Mouse (Mus musculus) midbrain, embryonic 10.5 days (tissue): ENCODE data around the gene Olfr775. TPM values are rescaled to one million over a fixed set of nuclear protein-coding genes. Genes with fewer than 3 reads are reported as not detected.

Experiments
- DNase-seq: peaks from one replicate; pipeline ENCODE4 v3.0.0-alpha.2; 2017; ENCODE audit warnings: low spot score
- H3K27ac ChIP-seq: fragments of 300-500 bp; sonication (generic); replicated peaks from 2 replicates; pipeline ENCODE4 v1.5.1; 2016; ENCODE audit warnings: mild to moderate bottlenecking
- H3K27me3 ChIP-seq: fragments of 300-500 bp; sonication (generic); 2 replicates; pipeline ENCODE4 v1.6.1; 2016; ENCODE audit warnings: low read depth, mild to moderate bottlenecking; ENCODE audit not compliant: poor library complexity, severe bottlenecking
- H3K36me3 ChIP-seq: fragments of 300-500 bp; sonication (generic); 2 replicates; pipeline ENCODE4 v1.6.1; 2016; ENCODE audit warnings: mild to moderate bottlenecking, moderate library complexity
- H3K4me1 ChIP-seq: fragments of 300-500 bp; sonication (generic); 2 replicates; pipeline ENCODE4 v1.6.1; 2016
- H3K4me3 ChIP-seq: fragments of 300-500 bp; sonication (generic); 2 replicates; pipeline ENCODE4 v1.5.1; 2016; ENCODE audit warnings: mild to moderate bottlenecking, moderate library complexity
- H3K9me3 ChIP-seq: fragments of 300-500 bp; sonication (generic); replicated peaks from 2 replicates; pipeline ENCODE4 v1.6.1; 2016; ENCODE audit warnings: mild to moderate bottlenecking
- WGBS: fragments of 180-500 bp; shearing (Covaris S2); methylation state at CpG from one replicate; pipeline ENCODE4 v1.1.7; 2016; 5-methylcytosine and 5-hydroxymethylcytosine counted together
- polyA plus RNA-seq: library from polyadenylated mRNA; unstranded; fragments of >200 nt; fragmentation: Nextera tagmentation; extraction: Ambion mirVana; gene quantifications from 2 replicates; pipeline ENCODE4 v1.2.1, GENCODE M21; 2016

The Olfr775 gene
- polyA plus RNA-seq: not detected in 2 replicates

- no peaks in the 10 kb centered on the region for H3K36me3 ChIP-seq
- H3K4me1 ChIP-seq: no peaks in the 10 kb centered on the region
- no peak within 1 kb of the TSS for H3K27ac ChIP-seq
- no peaks in the 10 kb centered on the region for H3K9me3 ChIP-seq
- H3K27me3 ChIP-seq: no peaks in the 10 kb centered on the region
- WGBS: 80% methylated on average over 3 of the region's 3 CpGs
- no peak for DNase-seq
- no peak within 1 kb of the TSS for H3K4me3 ChIP-seq
Measured at GRCm38 (mm10) chr10:129248112-129248511, at the start of gene Olfr775. Gene Olfr775, plus strand, starts transcription at chr10:129248412.

DNA sequence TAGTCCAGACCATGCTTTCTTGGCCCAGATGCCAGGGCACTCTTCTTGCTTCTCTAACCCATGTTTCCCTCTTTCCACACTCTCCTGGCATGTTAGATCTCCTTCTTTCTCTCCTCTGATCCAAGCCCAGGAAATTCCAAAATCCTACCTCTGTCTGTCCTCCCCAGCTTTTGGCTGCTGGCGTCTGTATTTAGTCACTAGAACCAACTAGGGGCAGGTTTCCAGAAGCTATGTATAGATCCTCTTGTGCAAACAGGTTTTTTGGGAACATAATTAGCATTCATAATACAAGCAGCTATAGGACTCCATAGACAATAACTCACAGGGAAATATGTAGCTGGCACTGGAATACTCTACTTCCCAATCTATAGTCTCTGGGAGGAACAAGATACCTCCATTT is 17.5 kb upstream of the Olfr775 start:
- Histone ChIP-seq H3K4me1 (no peaks in the 10 kb centered on the region), H3K27me3 (no peaks in the 10 kb centered on the region), H3K27ac (no peak overlapping the region), H3K9me3 (0 out of 2 replicates have a peak, but pooled peaks cover 4% of the 10 kb centered on the region), H3K4me3 (no peak overlapping the region), H3K36me3 (no peaks in the 10 kb centered on the region)
- 81% methylated on average over 1 of the region's 1 CpGs for WGBS
- DNase-seq: no peak

- no peak for DNase-seq
- no peaks in the 10 kb centered on the region for H3K4me1 ChIP-seq
- H3K9me3 ChIP-seq: 0 out of 2 replicates have a peak, but pooled peaks cover 4% of the 10 kb centered on the region
- no peaks in the 10 kb centered on the region for H3K27me3 ChIP-seq
- no peak within 1 kb of the TSS for H3K4me3 ChIP-seq
- no peaks in the 10 kb centered on the region for H3K36me3 ChIP-seq
- 71% methylated on average over 2 of the region's 2 CpGs for WGBS
- no peak within 1 kb of the TSS for H3K27ac ChIP-seq
Measured at GRCm38 (mm10) chr10:129235904-129236303, 12.3 kb upstream of the Olfr775 start, which contains the start of gene Olfr774. Gene Olfr774, plus strand, starts transcription at chr10:129236204.

DNA sequence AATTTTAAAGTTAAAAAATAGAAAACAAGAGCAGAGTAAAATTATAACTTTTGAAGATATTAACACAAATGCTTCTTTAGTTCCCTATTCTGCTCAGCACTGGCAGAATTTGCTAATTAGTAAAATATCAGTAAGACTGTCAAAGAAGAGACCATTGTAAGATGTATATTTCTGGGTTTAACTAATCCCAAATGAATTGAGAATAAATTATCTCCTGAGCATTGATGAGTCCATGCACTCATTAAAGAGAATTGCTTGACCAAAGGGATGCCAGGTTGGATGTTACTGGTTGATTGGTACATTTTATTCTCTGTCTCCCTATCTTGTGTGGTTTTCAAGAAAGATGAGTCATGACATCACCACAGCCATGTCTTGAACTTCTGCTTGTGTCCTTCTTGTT is 10.6 kb downstream of the Olfr775 start, which contains the start of gene Olfr776:
Gene Olfr776 (plus strand): TSS at position 301 of the 400 bp plus-strand sequence.
- H3K4me1 ChIP-seq: no peaks in the 10 kb centered on the region

GRCm38 (mm10) chr10:129271081-129271535 is 22.9 kb downstream of the Olfr775 start, which contains the start of gene Olfr777:
Gene Olfr777, minus strand, starts transcription at chr10:129271485.
- Histone ChIP-seq H3K27ac (no peak within 1 kb of the TSS), H3K36me3 (no peaks in the 10 kb centered on the region), H3K4me1 (no peaks in the 10 kb centered on the region), H3K9me3 (no peaks in the 10 kb centered on the region), H3K4me3 (no peak within 1 kb of the TSS), H3K27me3 (no peaks in the 10 kb centered on the region)
- no peak for DNase-seq
- 94% methylated on average over 2 of the region's 2 CpGs for WGBS

More for the DNA sequence above, 10.6 kb downstream of the Olfr775 start, which contains the start of gene Olfr776:
- H3K27me3 ChIP-seq: no peaks in the 10 kb centered on the region
- H3K27ac ChIP-seq: no peak within 1 kb of the TSS
- no peaks in the 10 kb centered on the region for H3K36me3 ChIP-seq
- no peak within 1 kb of the TSS for H3K4me3 ChIP-seq
- no peak for DNase-seq
- no peaks in the 10 kb centered on the region for H3K9me3 ChIP-seq

Other genes starting within 250 kb of the Olfr775 start
- gene Olfr763, start 237.6 kb upstream of the Olfr775 start, polyA plus RNA-seq: not detected in 2 replicates
- gene Olfr764-ps1, start 208.5 kb upstream of the Olfr775 start, polyA plus RNA-seq: not detected in 2 replicates
- gene Olfr765, start 198.4 kb upstream of the Olfr775 start, polyA plus RNA-seq: not detected in 2 replicates
- not detected in 2 replicates for gene Olfr766-ps1, start 179.4 kb upstream of the Olfr775 start, polyA plus RNA-seq
- not detected in 2 replicates for gene Olfr767, start 165.5 kb upstream of the Olfr775 start, polyA plus RNA-seq
- not detected in 2 replicates for gene Olfr768, start 149.0 kb upstream of the Olfr775 start, polyA plus RNA-seq
- gene Olfr769, start 130.6 kb upstream of the Olfr775 start, polyA plus RNA-seq: not detected in 2 replicates
- not detected in 2 replicates for gene Olfr770, start 109.4 kb upstream of the Olfr775 start, polyA plus RNA-seq
- gene Olfr771, start 83.7 kb upstream of the Olfr775 start, polyA plus RNA-seq: not detected in 2 replicates
- gene Olfr772, start 70.5 kb upstream of the Olfr775 start, polyA plus RNA-seq: not detected in 2 replicates
- gene Olfr773, start 61.0 kb upstream of the Olfr775 start, polyA plus RNA-seq: not detected in 2 replicates
- gene Olfr774, start 12.2 kb upstream of the Olfr775 start, polyA plus RNA-seq: not detected in 2 replicates
- not detected in 2 replicates for gene Olfr776, start 10.7 kb downstream of the Olfr775 start, polyA plus RNA-seq
- not detected in 2 replicates for gene Olfr777, start 23.1 kb downstream of the Olfr775 start, polyA plus RNA-seq
- gene Olfr780, start 69.7 kb downstream of the Olfr775 start, polyA plus RNA-seq: not detected in 2 replicates
- gene Olfr781, start 80.4 kb downstream of the Olfr775 start, polyA plus RNA-seq: not detected in 2 replicates
- not detected in 2 replicates for gene Olfr782, start 100.4 kb downstream of the Olfr775 start, polyA plus RNA-seq
- 0.06 TPM in 1 of 2 replicates, not detected in the other for gene Olfr784, start 135.7 kb downstream of the Olfr775 start, polyA plus RNA-seq
- gene Olfr785, start 157.0 kb downstream of the Olfr775 start, polyA plus RNA-seq: not detected in 2 replicates
- gene Olfr786, start 178.9 kb downstream of the Olfr775 start, polyA plus RNA-seq: not detected in 2 replicates
- gene Olfr787, start 213.4 kb downstream of the Olfr775 start, polyA plus RNA-seq: not detected in 2 replicates
- gene Olfr788, start 222.6 kb downstream of the Olfr775 start, polyA plus RNA-seq: not detected in 2 replicates
- gene Olfr789, start 236.3 kb downstream of the Olfr775 start, polyA plus RNA-seq: not detected in 2 replicates